Mouse (Mus musculus) heart, embryonic 13.5 days (tissue): ENCODE measurements at regions not wholly inside any gene's neighbourhood (a gene's known extent, or its start where the extent isn't known, plus 50 kb on each side); places are given as distances from the start of the nearest gene placed in this dataset.

Experiments
- ATAC-seq: fragments of 200-750 bp; cut with Nextera tagmentation; 2 replicates; pipeline ENCODE4 v1.8.0; 2017; ENCODE audit warnings: moderate TSS enrichment; ENCODE audit not compliant: insufficient number of reproducible peaks, low FRiP score, low TSS enrichment; ENCODE audit errors: extremely low read depth
- H3K27ac ChIP-seq: fragments of 300-500 bp; sonication (generic); replicated peaks from 2 replicates; pipeline ENCODE4 v1.5.1; 2015; ENCODE audit warnings: moderate library complexity, mild to moderate bottlenecking, inconsistent platforms
- H3K27me3 ChIP-seq: fragments of 300-500 bp; sonication (generic); replicated peaks from 2 replicates; pipeline ENCODE4 v1.6.1; 2015; ENCODE audit warnings: mild to moderate bottlenecking, inconsistent platforms
- H3K36me3 ChIP-seq: fragments of 300-500 bp; sonication (generic); 2 replicates; pipeline ENCODE4 v1.6.1; 2015; ENCODE audit warnings: mild to moderate bottlenecking, inconsistent platforms
- H3K4me1 ChIP-seq: fragments of 300-500 bp; sonication (generic); 2 replicates; pipeline ENCODE4 v1.6.1; 2015; ENCODE audit warnings: inconsistent platforms
- H3K4me2 ChIP-seq: fragments of 300-500 bp; sonication (generic); 2 replicates; pipeline ENCODE4 v1.6.1; 2015; ENCODE audit warnings: inconsistent platforms, mild to moderate bottlenecking, moderate library complexity
- H3K4me3 ChIP-seq: fragments of 300-500 bp; sonication (generic); 2 replicates; pipeline ENCODE4 v1.5.1; 2015; ENCODE audit warnings: moderate library complexity, mild to moderate bottlenecking, inconsistent platforms
- H3K9ac ChIP-seq: fragments of 300-500 bp; sonication (generic); 2 replicates; pipeline ENCODE4 v1.6.1; 2015; ENCODE audit warnings: inconsistent platforms, mild to moderate bottlenecking, moderate library complexity
- H3K9me3 ChIP-seq: fragments of 300-500 bp; sonication (generic); 2 replicates; pipeline ENCODE4 v1.6.1; 2016; ENCODE audit warnings: inconsistent platforms
- WGBS: fragments of 180-500 bp; shearing (Covaris S2); methylation state at CpG from one replicate; pipeline ENCODE4 v1.1.7; 2015; ENCODE audit warnings: mixed read lengths; 5-methylcytosine and 5-hydroxymethylcytosine counted together

DNA sequence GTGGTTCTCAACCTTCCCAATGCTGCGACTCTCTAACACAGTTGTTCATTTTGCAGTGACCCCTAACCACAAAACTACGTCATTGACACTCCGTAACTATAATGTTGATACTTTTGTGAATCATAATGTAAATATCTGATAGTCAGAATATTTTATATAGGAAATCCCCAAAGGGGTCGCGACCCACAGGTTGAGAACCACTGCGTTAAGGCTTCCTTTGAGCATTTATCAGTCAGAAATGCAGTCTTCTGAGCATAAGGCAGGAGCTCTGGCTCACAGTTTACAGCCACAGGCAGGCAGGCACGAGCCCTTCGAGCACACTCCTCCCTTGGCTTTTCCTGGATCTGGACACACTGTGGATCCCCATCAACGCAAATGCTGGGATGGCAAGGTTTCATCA is 57.0 kb downstream of the Nxnl2 start:
- 0 out of 2 replicates have a peak, but pooled peaks cover 3% of the 10 kb centered on the region for H3K9me3 ChIP-seq
- WGBS = 76% methylated on average over 9 of the region's 9 CpGs
- no peak overlapping the region for H3K27ac ChIP-seq
- H3K27me3 ChIP-seq = no peaks in the 10 kb centered on the region
- no peak overlapping the region for H3K4me3 ChIP-seq
- no peak overlapping the region for H3K9ac ChIP-seq
- H3K4me2 ChIP-seq = no peak overlapping the region
- H3K36me3 ChIP-seq = no peaks in the 10 kb centered on the region
- peaks cover 9% of the 10 kb centered on the region for H3K4me1 ChIP-seq
- ATAC-seq = no peak

DNA sequence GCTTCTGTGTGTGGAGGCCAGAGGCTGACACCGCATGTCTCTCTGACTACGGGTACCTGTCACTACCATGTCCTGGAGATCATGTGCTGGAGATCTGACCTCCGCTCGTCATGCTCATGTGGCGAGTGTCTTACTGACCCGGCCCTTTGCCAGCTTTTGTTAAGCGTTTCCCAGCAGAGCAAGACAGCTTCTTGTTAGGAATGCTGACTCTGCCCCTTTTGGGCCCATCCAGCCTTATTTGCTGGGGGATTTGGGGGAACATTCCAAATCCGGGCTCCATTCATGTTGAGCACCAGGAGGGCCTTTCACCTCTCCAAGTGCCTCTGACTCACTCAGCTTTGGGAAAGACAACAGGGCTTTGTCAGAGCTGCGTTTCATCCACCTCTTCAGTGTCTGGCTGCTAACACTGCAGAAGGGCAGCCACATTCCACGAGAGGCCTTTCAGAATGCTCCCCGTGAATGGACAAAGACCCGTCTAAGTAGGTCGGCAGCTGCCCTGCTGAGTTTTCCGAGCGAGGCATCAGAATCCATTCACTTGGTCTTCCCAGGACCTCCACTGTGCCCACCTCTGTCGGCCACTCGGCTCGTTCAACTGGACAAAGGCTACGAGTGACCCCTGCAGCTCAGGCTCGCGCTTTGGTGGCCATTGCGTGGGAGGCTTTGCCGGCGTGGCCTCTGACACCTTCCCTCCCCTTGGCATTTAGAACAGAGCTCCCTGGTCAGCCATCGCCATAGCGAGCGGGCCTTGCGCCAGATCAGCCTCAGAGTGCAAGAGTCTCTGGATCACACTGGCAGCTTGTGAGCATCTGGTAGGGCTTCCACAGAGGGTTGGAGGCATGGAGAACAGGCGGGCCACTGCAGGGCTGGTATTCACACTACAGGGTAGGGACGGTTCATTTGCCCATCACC is 58.3 kb downstream of the Nxnl2 start:
- WGBS = 61% methylated on average over 30 of the region's 30 CpGs
- no peaks in the 10 kb centered on the region for H3K9me3 ChIP-seq
- H3K9ac ChIP-seq = 0 out of 2 replicates have a peak overlapping the region, but pooled peaks have one; percentile 19
- no peak overlapping the region for H3K4me2 ChIP-seq
- peaks cover 9% of the 10 kb centered on the region for H3K4me1 ChIP-seq
- no peak for ATAC-seq
- no peaks in the 10 kb centered on the region for H3K36me3 ChIP-seq
- no peaks in the 10 kb centered on the region for H3K27me3 ChIP-seq
- no peak overlapping the region for H3K4me3 ChIP-seq
- 0 out of 2 replicates have a peak overlapping the region, but pooled peaks have one; percentile 15 for H3K27ac ChIP-seq

DNA sequence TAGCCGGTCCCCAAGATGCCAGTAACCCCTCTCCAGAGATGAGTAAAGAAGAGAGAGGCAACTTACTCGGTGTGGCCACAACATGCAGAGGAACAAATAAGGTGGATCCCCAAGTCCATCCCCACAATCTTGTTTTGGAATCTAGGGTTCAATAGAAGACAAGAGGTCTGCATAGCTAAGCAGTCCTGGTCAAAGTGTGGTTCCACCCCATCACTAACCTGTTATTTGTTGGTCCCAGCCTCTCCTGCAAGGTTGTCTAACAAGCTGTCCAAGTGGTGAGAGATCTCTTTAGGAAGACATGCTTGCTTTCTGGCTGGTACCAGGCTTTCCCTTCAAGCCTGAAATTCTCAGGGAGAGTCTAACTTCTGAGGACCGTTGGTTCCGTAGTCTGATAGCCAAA is 59.0 kb downstream of the Nxnl2 start:
- H3K36me3 ChIP-seq = no peaks in the 10 kb centered on the region
- no peaks in the 10 kb centered on the region for H3K27me3 ChIP-seq
- 79% methylated on average over 4 of the region's 4 CpGs for WGBS
- H3K4me3 ChIP-seq = no peak overlapping the region
- H3K4me2 ChIP-seq = no peak overlapping the region
- no peak overlapping the region for H3K27ac ChIP-seq
- no peak overlapping the region for H3K9ac ChIP-seq
- no peaks in the 10 kb centered on the region for H3K9me3 ChIP-seq
- no peak for ATAC-seq
- H3K4me1 ChIP-seq = peaks cover 9% of the 10 kb centered on the region

DNA sequence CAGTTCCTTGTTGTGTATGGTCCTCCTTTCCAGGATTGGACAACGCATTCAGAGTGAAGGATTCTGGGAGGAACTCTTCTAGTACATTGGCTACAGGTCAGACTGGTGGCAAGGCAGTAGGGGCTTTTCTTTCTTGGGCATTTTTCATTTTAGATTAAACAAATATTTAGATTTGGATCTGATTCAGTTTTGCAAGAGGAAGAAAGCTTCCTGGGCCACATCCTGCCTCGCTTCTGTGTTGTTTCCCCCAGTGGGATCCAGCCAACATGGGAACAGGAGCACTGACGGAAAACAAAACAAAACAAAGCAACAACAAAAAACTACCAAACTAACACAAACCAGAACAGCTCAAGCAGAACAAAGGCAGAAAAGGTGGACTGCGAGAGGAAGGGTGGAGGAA is 60.8 kb downstream of the Nxnl2 start:
- 61% methylated on average over 4 of the region's 4 CpGs for WGBS
- no peak overlapping the region for H3K4me2 ChIP-seq
- H3K9ac ChIP-seq = no peak overlapping the region
- ATAC-seq = no peak
- H3K4me3 ChIP-seq = no peak overlapping the region
- H3K27me3 ChIP-seq = no peaks in the 10 kb centered on the region
- no peak overlapping the region for H3K27ac ChIP-seq
- no peaks in the 10 kb centered on the region for H3K9me3 ChIP-seq
- H3K36me3 ChIP-seq = no peaks in the 10 kb centered on the region
- H3K4me1 ChIP-seq = peaks cover 9% of the 10 kb centered on the region

DNA sequence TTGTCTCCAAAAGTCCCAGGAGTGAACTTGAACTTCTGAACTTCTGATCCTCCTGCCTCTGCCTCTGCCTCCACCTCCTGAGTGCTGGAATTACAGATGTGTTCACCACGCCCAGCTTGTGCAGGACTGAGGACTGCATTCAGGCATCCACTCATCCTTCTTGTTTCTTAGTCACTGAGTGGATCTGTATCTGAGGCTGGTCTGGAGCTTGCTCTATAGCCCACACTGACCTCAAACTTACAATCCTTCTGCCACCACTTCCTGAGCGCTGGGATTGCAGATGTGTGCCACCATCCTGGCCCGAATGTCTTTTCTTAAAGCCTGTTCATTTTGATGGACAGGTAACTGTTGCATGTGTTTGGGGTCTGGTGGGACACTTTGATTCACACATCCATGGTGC is 76.6 kb downstream of the Nxnl2 start:
- no peak for ATAC-seq
- no peaks in the 10 kb centered on the region for H3K27me3 ChIP-seq
- H3K4me1 ChIP-seq = no peaks in the 10 kb centered on the region
- H3K9ac ChIP-seq = no peak overlapping the region
- WGBS = 83% methylated on average over 3 of the region's 3 CpGs
- no peak overlapping the region for H3K4me2 ChIP-seq
- no peak overlapping the region for H3K4me3 ChIP-seq
- H3K36me3 ChIP-seq = no peaks in the 10 kb centered on the region
- no peak overlapping the region for H3K27ac ChIP-seq
- no peaks in the 10 kb centered on the region for H3K9me3 ChIP-seq

DNA sequence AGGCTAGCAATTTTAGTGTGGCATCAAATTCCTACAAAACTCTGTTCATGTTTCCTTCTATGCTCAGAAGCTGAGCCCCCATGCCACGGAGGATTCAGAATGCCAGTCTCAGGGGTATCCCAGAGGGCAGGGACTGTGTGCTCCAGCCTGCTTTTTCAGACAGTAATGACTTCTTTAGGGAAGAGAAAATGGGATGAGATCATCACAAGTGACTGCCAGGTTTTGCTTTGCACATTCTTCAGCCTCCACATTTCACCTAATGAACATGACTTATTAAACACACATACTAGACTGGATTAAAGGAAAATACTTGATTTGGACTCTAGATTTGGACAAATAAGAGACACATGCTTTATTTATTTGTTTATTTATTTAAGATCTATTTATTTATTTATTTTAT is 82.5 kb downstream of the Nxnl2 start:
- Histone ChIP-seq H3K4me2 (no peak overlapping the region), H3K4me1 (no peaks in the 10 kb centered on the region), H3K27ac (no peak overlapping the region), H3K27me3 (no peaks in the 10 kb centered on the region), H3K9me3 (no peaks in the 10 kb centered on the region), H3K36me3 (no peaks in the 10 kb centered on the region), H3K4me3 (no peak overlapping the region), H3K9ac (no peak overlapping the region)
- no peak for ATAC-seq
- 79% methylated on average over 1 of the region's 1 CpGs for WGBS

DNA sequence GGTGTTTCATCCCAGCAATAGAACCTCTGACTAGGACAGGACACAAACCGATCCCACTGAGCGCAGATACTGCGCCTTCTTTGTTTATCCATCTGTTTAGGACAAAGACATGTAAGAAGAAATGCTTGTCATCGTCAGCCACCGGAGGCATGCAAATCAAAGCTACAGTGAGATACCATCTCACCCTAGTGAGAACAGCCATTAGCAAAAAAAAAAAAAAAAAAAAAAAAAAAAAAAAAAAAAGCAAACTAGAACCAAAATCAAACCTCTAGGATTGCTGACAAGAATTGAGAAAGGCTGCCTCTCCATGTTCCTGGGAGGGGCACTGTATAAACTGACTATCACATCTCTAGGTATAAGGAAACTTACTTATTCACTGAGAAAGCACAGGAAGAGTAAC is 84.9 kb downstream of the Nxnl2 start:
- H3K4me3 ChIP-seq = no peak overlapping the region
- no peak overlapping the region for H3K9ac ChIP-seq
- H3K9me3 ChIP-seq = no peaks in the 10 kb centered on the region
- no peak for ATAC-seq
- H3K27me3 ChIP-seq = no peaks in the 10 kb centered on the region
- H3K36me3 ChIP-seq = no peaks in the 10 kb centered on the region
- 89% methylated on average over 5 of the region's 5 CpGs for WGBS
- H3K27ac ChIP-seq = no peak overlapping the region
- H3K4me1 ChIP-seq = peaks cover 4% of the 10 kb centered on the region; the same call in 1 of the 2 replicates
- no peak overlapping the region for H3K4me2 ChIP-seq

DNA sequence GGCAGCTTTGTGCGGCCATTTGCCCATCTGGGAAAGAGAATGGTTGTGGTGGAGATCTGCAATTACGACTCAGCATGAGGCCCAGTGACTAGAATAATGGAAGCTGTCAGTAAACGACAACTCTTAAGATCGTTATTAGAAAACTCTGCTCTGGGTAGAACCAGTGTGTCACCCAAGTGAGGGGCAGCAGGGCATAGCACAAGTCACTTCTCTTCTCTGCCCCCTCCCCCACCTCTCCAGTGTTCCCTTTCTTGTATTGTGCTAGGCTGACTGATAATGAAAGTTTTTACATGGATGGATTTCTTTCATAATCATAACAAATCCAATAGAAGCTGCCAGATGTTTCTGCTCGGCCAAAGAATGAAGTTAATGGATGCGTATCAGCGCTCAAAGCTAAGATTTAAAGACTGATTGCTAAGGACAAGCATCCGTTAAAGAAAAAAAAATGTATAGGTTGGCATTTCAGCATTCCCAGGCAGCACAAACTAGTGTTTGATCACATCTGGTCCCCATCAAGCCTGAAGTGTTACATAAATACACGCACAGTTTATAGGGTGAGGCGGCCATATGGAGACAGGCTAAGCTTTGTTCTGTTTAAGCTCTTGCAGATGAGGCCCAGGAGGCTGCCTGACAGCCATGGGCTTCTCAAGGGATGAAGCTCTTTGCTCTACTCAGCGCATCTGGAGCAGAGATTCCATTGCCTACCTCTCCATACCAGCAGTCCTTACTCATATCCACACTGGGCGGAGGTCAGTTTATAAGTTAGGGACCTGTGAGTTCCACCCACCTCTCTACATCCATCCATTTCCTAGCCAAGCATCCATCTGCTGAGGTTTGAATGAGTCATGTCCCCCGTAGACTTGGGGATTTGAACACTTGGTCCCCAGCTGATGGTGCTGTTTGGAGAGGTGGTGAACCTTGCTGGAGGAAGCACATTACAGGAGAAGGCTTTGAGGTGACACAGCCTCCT is 88.2 kb downstream of the Nxnl2 start:
- Histone ChIP-seq H3K4me2 (no peak overlapping the region), H3K4me3 (no peak overlapping the region), H3K27ac (peak overlapping the region; percentile 39; the same call in 1 of the 2 replicates), H3K9ac (no peak overlapping the region), H3K27me3 (no peaks in the 10 kb centered on the region), H3K9me3 (no peaks in the 10 kb centered on the region), H3K4me1 (peaks cover 4% of the 10 kb centered on the region; the same call in 1 of the 2 replicates), H3K36me3 (no peaks in the 10 kb centered on the region)
- WGBS = 56% methylated on average over 13 of the region's 13 CpGs
- no peak for ATAC-seq

DNA sequence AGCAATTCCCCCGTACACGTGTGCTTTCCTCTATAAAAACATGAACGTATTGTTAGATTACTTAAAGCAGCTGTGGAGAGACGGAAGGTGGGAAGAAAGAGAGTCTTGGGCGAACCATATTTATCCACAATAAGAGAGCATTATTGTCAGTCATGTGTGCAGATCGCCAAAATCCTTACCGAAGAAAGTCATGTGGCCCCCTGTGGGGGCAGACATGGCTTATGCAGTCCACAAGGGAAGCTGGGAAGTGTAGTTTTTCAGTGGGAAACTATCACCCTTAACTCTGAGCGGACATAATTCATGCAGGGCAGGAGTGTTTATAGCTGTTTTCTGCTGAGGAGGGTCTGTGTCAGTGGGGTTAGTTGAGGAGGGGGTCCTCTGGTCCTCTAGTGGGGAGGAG is 90.8 kb downstream of the Nxnl2 start:
- ATAC-seq = no peak
- Histone ChIP-seq H3K4me2 (no peak overlapping the region), H3K9ac (no peak overlapping the region), H3K36me3 (no peaks in the 10 kb centered on the region), H3K9me3 (no peaks in the 10 kb centered on the region), H3K27me3 (no peaks in the 10 kb centered on the region), H3K4me3 (no peak overlapping the region), H3K4me1 (peaks cover 4% of the 10 kb centered on the region; the same call in 1 of the 2 replicates), H3K27ac (no peak overlapping the region)
- WGBS = 66% methylated on average over 8 of the region's 8 CpGs

DNA sequence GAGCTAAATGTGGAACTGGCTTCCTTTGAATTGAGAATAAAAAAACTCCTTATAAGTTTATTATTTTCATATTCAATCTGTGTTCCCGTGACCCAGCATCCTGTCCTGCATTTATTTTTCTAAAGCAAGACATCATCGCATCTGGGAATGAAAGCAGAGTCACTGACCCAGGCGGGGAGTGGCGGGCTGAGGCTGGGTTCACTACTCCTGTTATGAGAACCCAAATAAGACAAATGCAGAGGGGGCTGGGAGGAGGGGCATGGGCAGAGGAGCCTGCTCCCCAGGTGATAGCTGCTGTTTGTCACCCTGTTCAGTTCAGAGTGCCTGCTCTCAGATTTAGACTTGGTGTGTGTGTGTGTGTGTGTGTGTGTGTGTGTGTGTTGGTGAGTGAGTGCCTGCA is 102.0 kb downstream of the Nxnl2 start:
- no peaks in the 10 kb centered on the region for H3K27me3 ChIP-seq
- H3K4me2 ChIP-seq = no peak overlapping the region
- 81% methylated on average over 4 of the region's 4 CpGs for WGBS
- H3K9me3 ChIP-seq = peaks cover 7% of the 10 kb centered on the region; the same call in 1 of the 2 replicates
- H3K4me1 ChIP-seq = peaks cover 5% of the 10 kb centered on the region
- H3K9ac ChIP-seq = no peak overlapping the region
- ATAC-seq = no peak
- H3K36me3 ChIP-seq = no peaks in the 10 kb centered on the region
- H3K4me3 ChIP-seq = no peak overlapping the region
- H3K27ac ChIP-seq = no peak overlapping the region

DNA sequence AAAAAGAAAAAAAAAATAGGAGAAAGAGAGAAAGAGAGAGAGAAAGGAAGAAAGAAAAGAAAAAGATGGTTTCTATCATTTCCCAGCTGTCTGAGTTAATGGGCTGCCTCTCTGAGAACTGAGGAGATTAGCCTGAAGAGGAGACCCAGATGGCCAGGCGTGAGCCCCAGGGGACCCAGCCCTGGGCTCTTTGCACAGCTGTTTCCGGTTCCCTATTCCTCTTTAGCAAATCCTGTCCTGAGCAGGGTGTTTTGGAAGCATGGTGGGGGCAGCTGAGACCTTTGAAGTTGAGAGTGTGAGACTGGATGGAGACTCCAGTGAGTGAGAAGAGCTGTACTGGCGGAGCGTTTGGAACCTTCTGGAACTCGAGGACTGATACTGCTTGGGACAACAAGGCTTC is 103.8 kb downstream of the Nxnl2 start:
- Histone ChIP-seq H3K4me1 (peaks cover 18% of the 10 kb centered on the region), H3K4me3 (no peak overlapping the region), H3K4me2 (no peak overlapping the region), H3K27ac (no peak overlapping the region), H3K36me3 (no peaks in the 10 kb centered on the region), H3K9me3 (peaks cover 7% of the 10 kb centered on the region; the same call in 1 of the 2 replicates), H3K9ac (no peak overlapping the region), H3K27me3 (no peaks in the 10 kb centered on the region)
- no peak for ATAC-seq
- 47% methylated on average over 5 of the region's 5 CpGs for WGBS
